Mouse (Mus musculus): Measurements from ENCODE around the gene Ppp1r2. TPM values are rescaled to one million over a fixed set of nuclear protein-coding genes. Genes with fewer than 3 reads are reported as not detected.

Gene Ppp1r2
- polyA plus RNA-seq, 1 experiment = 50.5 TPM

DNA sequence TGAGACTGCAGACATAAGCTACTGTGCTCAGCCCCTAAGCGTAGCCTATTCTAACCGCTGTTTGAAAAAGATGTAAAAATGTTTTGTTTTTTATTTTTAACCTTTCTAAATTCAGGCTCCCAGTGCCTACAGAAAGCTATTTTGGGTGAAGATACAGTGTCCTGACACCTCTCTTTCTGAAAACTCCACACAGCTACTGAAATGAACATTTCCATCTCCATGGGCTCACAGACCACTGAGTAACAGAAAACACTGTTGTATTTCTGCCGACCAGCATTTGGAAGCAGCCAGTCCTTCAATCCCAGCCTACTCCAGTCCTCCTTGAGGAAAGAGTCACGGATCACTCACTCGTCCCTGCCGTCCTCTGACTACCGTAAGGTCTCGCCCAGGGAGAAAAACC is 34.5 kb downstream of the Ppp1r2 start:
- no peak for TF ChIP-seq FLI1 (IDR thresholded peaks at IDR 0.05; ENCODE audit: low read length)
- no peak for TF ChIP-seq GATA1 (IDR thresholded peaks at IDR 0.05; ENCODE audit: borderline replicate concordance, low read length)
- Histone ChIP-seq H3K4me1 (peaks cover 12% of the 10 kb centered on the region), H3K4me3 (replicated peaks) (no peak overlapping the region), H3K9me3 (0 out of 2 replicates have a peak, but pooled peaks cover 2% of the 10 kb centered on the region), H3K36me3 (replicated peaks; ENCODE audit: low read length) (no peaks in the 10 kb centered on the region), H3K27me3 (replicated peaks) (peaks cover 15% of the 10 kb centered on the region)

DNA sequence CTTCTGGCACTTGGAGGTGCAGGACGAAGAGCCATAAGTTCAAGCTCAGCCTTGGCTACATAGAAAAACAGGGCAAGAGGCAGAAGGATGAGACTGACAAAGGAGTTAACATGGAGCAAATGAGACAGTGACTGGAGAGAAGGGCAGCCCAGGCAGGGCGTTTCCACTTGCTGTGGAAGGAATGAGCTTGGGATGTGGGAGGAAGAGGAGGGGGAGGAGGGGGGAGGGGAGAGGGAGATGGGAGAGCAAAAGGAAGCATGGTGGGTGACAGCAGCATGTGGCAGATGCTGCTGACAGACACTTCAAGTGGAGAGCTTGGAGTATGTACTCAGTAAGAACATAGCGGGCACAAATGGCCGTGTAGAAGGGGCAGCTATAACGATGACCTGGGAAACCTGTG is 36.8 kb downstream of the Ppp1r2 start:
- Histone ChIP-seq H3K27me3 (replicated peaks) (peaks cover 15% of the 10 kb centered on the region), H3K9me3 (0 out of 2 replicates have a peak, but pooled peaks cover 2% of the 10 kb centered on the region), H3K4me3 (replicated peaks) (no peak overlapping the region), H3K36me3 (replicated peaks; ENCODE audit: low read length) (no peaks in the 10 kb centered on the region), H3K4me1 (peaks cover 35% of the 10 kb centered on the region)
- TF ChIP-seq GATA1 (IDR thresholded peaks at IDR 0.05; ENCODE audit: borderline replicate concordance, low read length) (no peak), FLI1 (IDR thresholded peaks at IDR 0.05; ENCODE audit: low read length) (no peak)

DNA sequence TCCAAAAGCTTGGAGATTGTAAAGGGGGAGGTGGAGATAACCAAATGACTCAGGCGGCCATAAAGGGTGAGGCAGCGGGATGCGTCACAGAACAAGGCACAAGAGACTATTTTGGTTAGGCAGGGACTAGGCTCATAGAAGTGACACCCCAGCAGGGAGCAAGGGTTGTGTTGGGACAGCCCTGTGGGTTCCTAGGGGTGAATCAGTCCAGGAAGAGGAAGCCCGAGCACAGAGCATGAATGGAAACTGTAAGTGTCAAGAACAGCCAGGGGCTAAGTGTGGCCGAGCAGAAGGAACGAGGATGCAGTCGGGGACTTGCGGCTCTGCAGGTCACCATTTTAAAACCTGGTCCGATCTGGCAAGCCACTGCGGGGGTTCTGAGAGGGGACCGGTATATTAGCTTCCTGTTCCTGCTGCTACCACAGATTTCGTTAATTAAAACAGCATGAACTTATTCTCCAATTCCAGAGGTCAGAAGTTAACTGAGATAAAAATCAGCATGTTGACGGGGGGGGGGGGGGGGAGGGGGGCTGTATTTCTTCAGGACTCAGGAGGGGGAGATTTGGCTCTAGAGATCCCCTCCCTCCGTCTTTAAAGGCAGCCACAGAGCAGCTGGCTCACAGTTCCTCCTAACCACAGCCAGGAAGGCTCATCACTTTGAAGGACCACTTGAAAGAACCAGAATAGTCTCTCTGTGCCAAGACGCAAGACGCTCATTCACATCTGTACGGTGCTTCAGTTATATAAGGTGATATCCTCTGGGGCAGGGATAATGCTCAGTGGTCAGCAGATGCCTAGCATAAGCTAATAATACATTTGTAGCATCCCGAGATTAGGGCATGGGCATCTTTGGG is 39.4 kb downstream of the Ppp1r2 start:
- TF ChIP-seq FLI1 (IDR thresholded peaks at IDR 0.05; ENCODE audit: low read length) = no peak
- no peak for TF ChIP-seq GATA1 (IDR thresholded peaks at IDR 0.05; ENCODE audit: borderline replicate concordance, low read length)
- H3K27me3 ChIP-seq (replicated peaks) = peaks cover 10% of the 10 kb centered on the region
- H3K36me3 ChIP-seq (replicated peaks; ENCODE audit: low read length) = peaks cover 1% of the 10 kb centered on the region
- peaks cover 7% of the 10 kb centered on the region for H3K9me3 ChIP-seq
- peak overlapping the region; percentile 86 for H3K4me3 ChIP-seq (replicated peaks)
- H3K4me1 ChIP-seq = peaks cover 42% of the 10 kb centered on the region

DNA sequence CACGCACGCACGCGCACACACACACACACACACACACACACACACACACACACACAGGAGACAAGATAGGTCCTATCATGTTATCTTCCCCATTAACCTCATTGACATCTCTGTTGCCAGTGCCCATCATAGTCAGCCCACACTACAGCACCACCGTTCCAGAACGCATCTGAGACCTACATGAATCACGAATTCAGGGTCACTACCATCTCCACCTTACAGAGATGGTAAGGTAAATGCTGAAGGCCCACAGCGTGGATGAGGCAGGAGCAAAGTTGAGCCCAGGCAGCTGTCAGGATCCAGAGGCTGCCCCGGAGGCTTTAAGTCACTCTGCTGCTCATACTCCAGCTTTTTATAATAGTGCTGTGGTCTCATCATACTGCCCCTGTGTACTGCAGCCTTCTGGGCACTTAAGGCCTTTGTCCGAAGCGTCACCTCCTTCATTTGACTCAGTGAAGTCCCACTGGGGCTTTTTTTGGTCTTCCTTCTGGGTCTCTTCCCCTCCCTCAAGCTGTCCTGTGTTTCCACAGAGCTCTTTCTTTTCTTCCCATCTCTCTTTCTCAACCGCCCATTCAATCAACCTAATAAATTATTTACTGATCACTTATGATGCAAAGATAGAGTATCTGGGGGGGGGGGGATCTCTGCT is 40.1 kb downstream of the Ppp1r2 start:
- H3K4me3 ChIP-seq (replicated peaks) = peak overlapping the region; percentile 88
- peaks cover 8% of the 10 kb centered on the region for H3K36me3 ChIP-seq (replicated peaks; ENCODE audit: low read length)
- H3K4me1 ChIP-seq = peaks cover 42% of the 10 kb centered on the region
- peaks cover 8% of the 10 kb centered on the region for H3K27me3 ChIP-seq (replicated peaks)
- TF ChIP-seq FLI1 (IDR thresholded peaks at IDR 0.05; ENCODE audit: low read length) = no peak
- no peak for TF ChIP-seq GATA1 (IDR thresholded peaks at IDR 0.05; ENCODE audit: borderline replicate concordance, low read length)
- H3K9me3 ChIP-seq = peaks cover 14% of the 10 kb centered on the region

DNA sequence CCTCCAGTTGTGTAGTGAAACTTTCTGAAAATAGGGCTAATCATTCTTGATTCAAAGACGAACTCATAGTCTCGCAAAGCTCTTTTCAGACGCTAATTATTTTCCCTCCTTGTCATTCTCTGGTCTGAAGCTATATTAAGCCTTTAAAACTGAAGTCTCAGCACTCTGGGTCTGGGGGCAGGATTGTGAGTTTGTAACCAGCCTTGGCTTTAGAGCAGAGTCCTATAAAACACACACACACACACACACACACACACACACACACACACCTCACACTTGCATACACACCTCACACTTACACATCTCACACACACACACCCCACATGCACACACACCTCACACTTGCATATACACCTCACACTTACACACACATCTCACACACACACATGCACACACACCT is 40.7 kb downstream of the Ppp1r2 start:
- peak overlapping the region; percentile 88 for H3K4me3 ChIP-seq (replicated peaks)
- H3K9me3 ChIP-seq = peaks cover 20% of the 10 kb centered on the region
- H3K4me1 ChIP-seq = peaks cover 42% of the 10 kb centered on the region
- peaks cover 6% of the 10 kb centered on the region for H3K27me3 ChIP-seq (replicated peaks)
- peaks cover 10% of the 10 kb centered on the region for H3K36me3 ChIP-seq (replicated peaks; ENCODE audit: low read length)
- TF ChIP-seq FLI1 (IDR thresholded peaks at IDR 0.05; ENCODE audit: low read length) (no peak), GATA1 (IDR thresholded peaks at IDR 0.05; ENCODE audit: borderline replicate concordance, low read length) (no peak)

DNA sequence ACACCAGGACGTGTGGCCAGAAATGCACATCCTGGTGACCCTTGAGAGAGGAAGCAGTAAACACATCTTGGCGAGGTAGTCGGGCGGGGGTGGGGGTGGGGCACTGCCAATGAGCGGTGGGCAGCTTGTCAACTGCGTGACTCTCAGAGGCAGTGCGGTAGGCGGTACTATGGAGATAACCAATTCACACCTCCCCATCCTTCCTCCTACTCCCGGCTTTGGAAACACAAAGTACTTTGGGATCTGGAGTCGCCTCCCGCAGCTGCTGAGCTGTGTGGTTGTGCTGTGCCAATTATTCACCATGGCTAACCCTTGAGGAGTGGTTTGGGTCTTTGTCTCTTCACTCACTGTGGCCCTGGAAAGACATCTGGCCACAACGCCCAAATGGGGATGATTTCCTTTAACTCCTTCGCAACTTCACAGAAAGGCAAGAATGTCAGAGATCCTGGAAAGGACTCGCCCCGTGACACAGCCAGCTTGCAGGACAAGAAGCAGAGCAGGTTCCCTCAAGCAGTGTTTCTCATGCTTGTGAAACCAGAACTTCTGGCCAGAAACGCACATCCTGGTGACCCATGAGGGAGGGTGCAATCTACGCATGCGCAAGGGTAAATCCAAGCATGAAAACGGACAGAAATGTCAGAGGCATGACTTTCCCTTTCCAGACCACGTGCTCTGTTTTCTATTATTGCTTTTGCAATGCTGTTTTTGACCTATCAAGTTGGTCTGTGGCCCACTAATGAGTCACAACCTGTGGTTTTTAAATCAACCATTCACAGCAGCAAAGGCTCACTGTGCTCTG is 41.3 kb downstream of the Ppp1r2 start:
- Histone ChIP-seq H3K36me3 (replicated peaks; ENCODE audit: low read length) (peaks cover 10% of the 10 kb centered on the region), H3K9me3 (peaks cover 26% of the 10 kb centered on the region), H3K27me3 (replicated peaks) (peaks cover 6% of the 10 kb centered on the region), H3K4me3 (replicated peaks) (peak overlapping the region; percentile 88), H3K4me1 (peaks cover 42% of the 10 kb centered on the region)
- TF ChIP-seq FLI1 (IDR thresholded peaks at IDR 0.05; ENCODE audit: low read length) = no peak
- TF ChIP-seq GATA1 (IDR thresholded peaks at IDR 0.05; ENCODE audit: borderline replicate concordance, low read length) = no peak

DNA sequence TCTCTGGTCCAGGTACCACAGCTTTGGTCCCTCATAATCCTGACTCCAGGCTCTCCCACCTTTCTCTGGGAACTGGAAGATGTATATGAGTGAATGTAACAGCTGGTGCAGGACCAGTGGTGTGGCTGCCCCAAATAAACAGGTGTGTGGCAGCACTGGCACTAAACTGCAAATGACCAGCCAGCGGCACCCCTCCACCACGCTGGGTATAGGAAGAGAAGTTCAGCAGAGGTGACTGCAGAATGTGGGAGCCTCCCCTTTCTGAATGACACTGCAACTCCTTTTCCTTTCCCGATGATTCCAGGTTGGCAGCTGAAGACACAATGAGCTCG is 41.9 kb downstream of the Ppp1r2 start:
- TF ChIP-seq GATA1 (IDR thresholded peaks at IDR 0.05; ENCODE audit: borderline replicate concordance, low read length) (no peak), FLI1 (IDR thresholded peaks at IDR 0.05; ENCODE audit: low read length) (no peak)

DNA sequence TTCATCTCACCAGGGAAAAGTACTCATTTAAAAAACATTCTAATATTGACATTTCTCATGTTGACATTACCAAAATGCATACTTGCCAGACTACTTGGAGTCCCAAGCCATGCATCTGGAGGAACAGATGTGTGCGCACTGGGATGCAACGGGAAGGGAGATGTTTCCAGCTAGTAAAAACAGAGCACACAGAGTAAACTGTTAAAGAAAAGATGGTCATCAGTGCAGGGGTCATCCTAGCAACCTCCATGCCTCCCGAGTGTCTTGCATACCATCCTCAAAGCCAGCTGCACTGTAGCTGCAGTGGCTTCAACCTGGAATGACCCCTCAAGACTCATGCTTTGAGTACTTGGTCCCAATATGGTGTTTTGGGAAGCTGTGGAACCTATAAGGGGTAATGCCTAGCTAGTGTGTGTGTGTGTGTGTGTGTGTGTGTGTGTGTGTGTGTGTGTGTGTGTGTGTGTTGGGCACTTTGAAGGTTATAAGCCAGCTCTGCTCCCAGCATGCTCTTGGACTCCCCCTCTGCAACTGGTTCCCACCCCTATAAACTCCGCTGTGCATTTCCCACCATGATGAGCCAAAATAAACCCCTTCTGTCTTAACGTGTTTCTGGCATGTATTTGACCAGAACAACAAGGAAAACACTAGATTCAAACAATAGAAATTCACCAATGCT is 42.4 kb downstream of the Ppp1r2 start:
- Histone ChIP-seq H3K36me3 (replicated peaks; ENCODE audit: low read length) (peaks cover 10% of the 10 kb centered on the region), H3K4me1 (peaks cover 36% of the 10 kb centered on the region), H3K9me3 (peaks cover 33% of the 10 kb centered on the region), H3K27me3 (replicated peaks) (peaks cover 2% of the 10 kb centered on the region), H3K4me3 (replicated peaks) (no peak overlapping the region)
- TF ChIP-seq GATA1 (IDR thresholded peaks at IDR 0.05; ENCODE audit: borderline replicate concordance, low read length) (no peak), FLI1 (IDR thresholded peaks at IDR 0.05; ENCODE audit: low read length) (no peak)

More for the DNA sequence above, 41.9 kb downstream of the Ppp1r2 start:
- peaks cover 28% of the 10 kb centered on the region for H3K9me3 ChIP-seq
- peak overlapping the region; percentile 88 for H3K4me3 ChIP-seq (replicated peaks)
- peaks cover 38% of the 10 kb centered on the region for H3K4me1 ChIP-seq
- peaks cover 10% of the 10 kb centered on the region for H3K36me3 ChIP-seq (replicated peaks; ENCODE audit: low read length)
- H3K27me3 ChIP-seq (replicated peaks) = peaks cover 3% of the 10 kb centered on the region

DNA sequence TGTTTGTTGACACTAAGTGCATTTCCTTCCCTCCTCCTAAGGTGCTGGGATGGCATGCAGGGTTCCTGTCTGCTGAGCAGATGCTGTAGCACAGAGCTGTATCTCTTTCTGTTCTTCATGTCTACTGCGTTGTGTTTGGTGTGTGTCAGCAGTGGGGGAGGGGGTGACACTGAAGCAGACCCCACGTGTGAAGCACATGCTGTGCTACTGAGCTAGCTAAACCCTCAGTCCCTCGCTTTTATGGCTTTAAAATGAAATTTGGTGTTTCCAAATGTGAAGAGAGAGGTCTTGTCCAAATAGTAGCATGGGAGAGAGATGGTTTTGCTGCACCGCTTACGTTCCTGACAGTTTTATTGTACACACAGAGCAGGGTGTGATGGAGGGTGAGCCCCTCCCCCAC is 43.5 kb downstream of the Ppp1r2 start:
- TF ChIP-seq GATA1 (IDR thresholded peaks at IDR 0.05; ENCODE audit: borderline replicate concordance, low read length) = no peak
- no peak for TF ChIP-seq FLI1 (IDR thresholded peaks at IDR 0.05; ENCODE audit: low read length)
- peaks cover 33% of the 10 kb centered on the region for H3K9me3 ChIP-seq
- H3K36me3 ChIP-seq (replicated peaks; ENCODE audit: low read length) = peaks cover 10% of the 10 kb centered on the region

More for the DNA sequence above, 43.5 kb downstream of the Ppp1r2 start:
- H3K27me3 ChIP-seq (replicated peaks) = peaks cover 2% of the 10 kb centered on the region
- no peak overlapping the region for H3K4me3 ChIP-seq (replicated peaks)
- peaks cover 36% of the 10 kb centered on the region for H3K4me1 ChIP-seq
